Mouse (Mus musculus): Measurements from ENCODE around the gene Map3k1. TPM values are rescaled to one million over a fixed set of nuclear protein-coding genes. Genes with fewer than 3 reads are reported as not detected.

The Map3k1 gene
- total and polyA plus RNA-seq, 3 experiments: 10.7 to 48.7 (median 13.4) TPM

GRCm38 (mm10) chr13:111772075-111772474 lies 36.7 kb downstream of the Map3k1 start:
- Histone ChIP-seq H3K36me3 (replicated peaks in 1 of 2; ENCODE audit: control insufficient read depth in 1 of 2, insufficient read depth in 1 of 2, low read length in 1 of 2) (peaks cover 58 to 93% of the 10 kb centered on the region in 2 experiments), H3K27me3 (replicated peaks) (no peaks in the 10 kb centered on the region), H3K9me3 (replicated peaks; ENCODE audit: low read length) (no peaks in the 10 kb centered on the region), H3K79me2 (replicated peaks; ENCODE audit: control insufficient read depth, extremely low read depth, insufficient read depth, poor library complexity, severe bottlenecking) (peaks cover 2% of the 10 kb centered on the region), H3K9ac (ENCODE audit: insufficient read depth, low read depth) (no peak overlapping the region), H3K4me3 (replicated peaks in 1 of 3; ENCODE audit: low read depth in 2 of 3, low read length in 2 of 3, poor library complexity in 1 of 3) (no peak overlapping the region), H3K4me1 (ENCODE audit: control insufficient read depth in 1 of 2, insufficient read depth in 2 of 2) (peaks cover 0 to 31% of the 10 kb centered on the region in 2 experiments; a peak in 3 of 4 replicates), H3K4me2 (ENCODE audit: insufficient read depth, low read depth, poor library complexity, severe bottlenecking) (no peak overlapping the region), H3K27ac (ENCODE audit: insufficient read depth, low read depth) (no peak overlapping the region)
- DNase-seq (ENCODE audit: extremely low read depth): no peak
- TF ChIP-seq MAFK (IDR thresholded peaks at IDR 0.05; ENCODE audit: insufficient replicate concordance, low read length) (no peak), RAD21 (IDR thresholded peaks at IDR 0.05; ENCODE audit: low read depth, low read length) (no peak), EP300 (IDR thresholded peaks at IDR 0.05; ENCODE audit: low read length) (no peak), SMC3 (IDR thresholded peaks at IDR 0.05; ENCODE audit: low read depth, low read length) (no peak), KAT2A (IDR thresholded peaks at IDR 0.05; ENCODE audit: insufficient replicate concordance, low read length) (no peak), MAZ (IDR thresholded peaks at IDR 0.05; ENCODE audit: low read depth, low read length) (no peak), GABPA (IDR thresholded peaks at IDR 0.05; ENCODE audit: insufficient replicate concordance, low read depth, low read length) (no peak), MEF2A (IDR thresholded peaks at IDR 0.05; ENCODE audit: borderline replicate concordance, low read depth, low read length) (no peak), SIN3A (IDR thresholded peaks at IDR 0.05; ENCODE audit: low read length) (no peak), ZNF384 (IDR thresholded peaks at IDR 0.05; ENCODE audit: low read depth, low read length) (no peak), ETS1 (conservative IDR thresholded peaks at IDR 0.05; ENCODE audit: low read depth, low read length) (no peak), MYC (IDR thresholded peaks at IDR 0.05; ENCODE audit: low read depth, low read length) (no peak), UBTF (IDR thresholded peaks at IDR 0.05; ENCODE audit: low read depth, low read length) (no peak), POLR2A (IDR thresholded peaks at IDR 0.05; ENCODE audit: low read depth, low read length) (no peak), TCF12 (IDR thresholded peaks at IDR 0.05; ENCODE audit: low read depth, low read length) (no peak)
- in situ Hi-C loops (cut with MboI; ENCODE audit: low pct_ligation_motif_present, low pct_unique_long_range_greater_than_20kb, low sequenced_read_pairs) (no loop called here), dilution Hi-C loops (cut with MboI; ENCODE audit: extremely low pct_ligation_motif_present, extremely low pct_unique_long_range_greater_than_20kb, low sequenced_read_pairs) (no loop called here)

- TF ChIP-seq SMC3 (IDR thresholded peaks at IDR 0.05; ENCODE audit: low read depth, low read length): peak; percentile 44
- TF ChIP-seq CTCF (conservative IDR thresholded peaks at IDR 0.05 in 1 of 2, IDR thresholded peaks at IDR 0.05 in 1 of 2; ENCODE audit: low read depth in 2 of 2, low read length in 2 of 2): peak; percentile 26 to 93; a peak in 2 of 4 replicates
- TF ChIP-seq ELF1 (IDR thresholded peaks at IDR 0.05; ENCODE audit: low read depth, low read length): 0 out of 2 replicates have a peak, but pooled peaks have one; percentile 13
- TF ChIP-seq SIN3A (IDR thresholded peaks at IDR 0.05; ENCODE audit: low read length): no peak
- Histone ChIP-seq H3K4me2 (ENCODE audit: insufficient read depth, low read depth, poor library complexity, severe bottlenecking) (no peak overlapping the region), H3K27me3 (replicated peaks) (no peaks in the 10 kb centered on the region), H3K27ac (ENCODE audit: insufficient read depth, low read depth) (no peak overlapping the region), H3K9ac (ENCODE audit: insufficient read depth, low read depth) (no peak overlapping the region), H3K4me3 (replicated peaks in 1 of 3; ENCODE audit: low read depth in 2 of 3, low read length in 2 of 3, poor library complexity in 1 of 3) (no peak overlapping the region), H3K9me3 (replicated peaks; ENCODE audit: low read length) (no peaks in the 10 kb centered on the region), H3K4me1 (ENCODE audit: control insufficient read depth in 1 of 2, insufficient read depth in 2 of 2) (peaks cover 0 to 31% of the 10 kb centered on the region in 2 experiments; a peak in 3 of 4 replicates), H3K36me3 (replicated peaks in 1 of 2; ENCODE audit: control insufficient read depth in 1 of 2, insufficient read depth in 1 of 2, low read length in 1 of 2) (peaks cover 63 to 93% of the 10 kb centered on the region in 2 experiments), H3K79me2 (replicated peaks; ENCODE audit: control insufficient read depth, extremely low read depth, insufficient read depth, poor library complexity, severe bottlenecking) (no peaks in the 10 kb centered on the region; the same call in 1 of the 2 replicates)
- peak; percentile 62 for DNase-seq (ENCODE audit: extremely low read depth)
- dilution Hi-C loops (cut with MboI; ENCODE audit: extremely low pct_ligation_motif_present, extremely low pct_unique_long_range_greater_than_20kb, low sequenced_read_pairs) (no loop called here), in situ Hi-C loops (cut with MboI; ENCODE audit: low pct_ligation_motif_present, low pct_unique_long_range_greater_than_20kb, low sequenced_read_pairs) (no loop called here)
These were observed 37.6 kb downstream of the Map3k1 start for GRCm38 (mm10) chr13:111771232-111771631.
